Mouse (Mus musculus) liver, postnatal 0 days (tissue): Measurements from ENCODE around the gene Ctso. TPM values are rescaled to one million over a fixed set of nuclear protein-coding genes. Genes with fewer than 3 reads are reported as not detected.

ENCODE experiments used
- ATAC-seq: fragments of 200-750 bp; cut with Nextera tagmentation; 2 replicates; pipeline ENCODE4 v1.8.0; 2017; ENCODE audit warnings: mild to moderate bottlenecking, moderate library complexity
- DNase-seq: peaks from one replicate; pipeline ENCODE4 v3.0.0-alpha.2; 2016
- H3K27ac ChIP-seq: fragments of 300-500 bp; sonication (generic); 2 replicates; pipeline ENCODE4 v1.5.1; 2014; ENCODE audit warnings: antibody characterized with exemption, moderate library complexity, mild to moderate bottlenecking, low read depth
- H3K27me3 ChIP-seq: fragments of 300-500 bp; sonication (generic); 2 replicates; pipeline ENCODE4 v1.6.1; 2014; ENCODE audit warnings: low read length, control low read depth, mixed read lengths; ENCODE audit not compliant: insufficient read depth
- H3K36me3 ChIP-seq: fragments of 300-500 bp; sonication (generic); replicated peaks from 2 replicates; pipeline ENCODE4 v1.6.1; 2014; ENCODE audit warnings: mild to moderate bottlenecking, control low read depth, low read length, moderate library complexity, mixed read lengths; ENCODE audit not compliant: insufficient read depth
- H3K4me1 ChIP-seq: fragments of 300-500 bp; sonication (generic); 2 replicates; pipeline ENCODE4 v1.6.1; 2014; ENCODE audit warnings: antibody characterized with exemption, mild to moderate bottlenecking, control low read depth; ENCODE audit not compliant: insufficient read depth
- H3K4me2 ChIP-seq: fragments of 300-500 bp; sonication (generic); 2 replicates; pipeline ENCODE4 v1.6.1; 2014; ENCODE audit warnings: low read depth, mild to moderate bottlenecking, low read length, moderate library complexity, mixed read lengths
- H3K4me3 ChIP-seq: fragments of 300-500 bp; sonication (generic); 2 replicates; pipeline ENCODE4 v1.5.1; 2014; ENCODE audit warnings: low read depth, low read length
- H3K9ac ChIP-seq: fragments of 300-500 bp; sonication (generic); replicated peaks from 2 replicates; pipeline ENCODE4 v1.6.1; 2014; ENCODE audit warnings: mild to moderate bottlenecking, moderate library complexity
- H3K9me3 ChIP-seq: fragments of 300-500 bp; sonication (generic); 2 replicates; pipeline ENCODE4 v1.6.1; 2016; ENCODE audit warnings: mild to moderate bottlenecking, control low read depth, low read length, mixed read lengths
- CTCF ChIP-seq: sonication (generic); IDR thresholded peaks from 2 replicates; pipeline ENCODE4 v1.5.1; 2016; ENCODE audit warnings: antibody characterized with exemption, low read depth
- EP300 ChIP-seq: IDR thresholded peaks from 2 replicates; pipeline ENCODE4 v1.6.1; 2016; ENCODE audit warnings: antibody characterized with exemption, low read depth, mild to moderate bottlenecking
- WGBS: fragments of 180-500 bp; shearing (Covaris S2); extraction: QIAGEN DNeasy Blood & Tissue Kit; methylation state at CpG from one replicate; pipeline ENCODE4 v1.1.7; 2014; ENCODE audit not compliant: insufficient replicate concordance; 5-methylcytosine and 5-hydroxymethylcytosine counted together
- polyA plus RNA-seq: library from polyadenylated mRNA; unstranded; fragments of >200 nt; fragmentation: Nextera tagmentation; extraction: Ambion mirVana; gene quantifications from 2 replicates; pipeline ENCODE4 v1.2.1, GENCODE M21; 2015

The Ctso gene
- polyA plus RNA-seq: 33.7 and 35.6 TPM in 2 replicates

DNA sequence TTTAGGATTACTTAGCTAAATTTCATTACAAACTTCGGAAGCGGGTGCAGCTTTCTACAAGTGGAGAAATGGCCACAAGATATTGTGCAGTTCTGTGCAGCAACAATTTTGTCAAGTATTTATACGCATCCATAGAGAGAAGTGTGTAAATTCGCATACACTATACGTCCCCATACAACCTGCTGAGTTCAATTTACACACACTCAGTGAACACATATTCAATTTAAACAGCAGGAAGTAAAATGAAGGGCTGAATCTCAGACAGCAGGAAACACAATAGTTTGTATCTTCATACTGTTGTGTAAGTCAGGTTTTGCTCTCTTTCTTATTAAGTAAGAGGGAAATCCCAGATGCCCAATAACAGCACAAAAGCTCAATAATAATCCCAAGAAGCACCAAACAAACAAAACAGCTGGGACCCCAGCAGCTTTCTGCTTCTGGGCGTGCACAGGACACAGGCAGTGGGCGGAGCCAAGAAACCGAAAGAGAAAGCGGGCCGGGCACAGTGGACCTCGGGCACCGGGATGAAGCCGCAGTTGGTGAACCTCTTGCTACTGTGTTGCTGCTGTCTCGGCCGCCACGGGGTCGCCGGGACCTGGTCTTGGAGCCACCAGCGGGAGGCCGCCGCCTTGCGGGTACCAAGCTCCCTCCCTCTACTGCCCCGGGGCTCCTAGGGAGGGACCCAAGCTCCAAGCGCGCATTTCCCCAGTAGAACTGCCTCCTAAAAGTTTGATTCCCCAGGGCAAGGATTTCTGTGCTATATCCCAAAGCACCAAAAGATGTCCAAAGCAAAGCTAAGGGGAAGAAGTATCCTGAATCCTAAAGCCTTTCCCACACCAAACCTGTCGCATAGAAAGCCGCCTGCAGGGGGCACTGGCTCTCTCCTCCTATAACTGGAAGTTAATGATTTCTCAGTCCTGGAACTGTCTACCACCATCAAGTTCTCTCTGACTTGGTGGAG lies at the start of gene Ctso:
TSS of gene Ctso (plus strand) at position 461 of the 961 bp plus-strand sequence.
- no peaks in the 10 kb centered on the region for H3K9me3 ChIP-seq
- WGBS: 11% methylated on average over 27 of the region's 27 CpGs
- peak within 1 kb of the TSS; percentile 92 for H3K9ac ChIP-seq
- peaks cover 8% of the 10 kb centered on the region; the same call in 1 of the 2 replicates for H3K4me1 ChIP-seq
- H3K27me3 ChIP-seq: no peaks in the 10 kb centered on the region
- H3K4me2 ChIP-seq: peak within 1 kb of the TSS; percentile 63
- peak; percentile 89 for DNase-seq
- H3K27ac ChIP-seq: peak within 1 kb of the TSS; percentile 92
- peak; percentile 93 for ATAC-seq
- TF ChIP-seq EP300: peak; percentile 36; the same call in 1 of the 2 replicates
- TF ChIP-seq CTCF: peak; percentile 85
- H3K36me3 ChIP-seq: no peaks in the 10 kb centered on the region
- peak within 1 kb of the TSS; percentile 87 for H3K4me3 ChIP-seq

DNA sequence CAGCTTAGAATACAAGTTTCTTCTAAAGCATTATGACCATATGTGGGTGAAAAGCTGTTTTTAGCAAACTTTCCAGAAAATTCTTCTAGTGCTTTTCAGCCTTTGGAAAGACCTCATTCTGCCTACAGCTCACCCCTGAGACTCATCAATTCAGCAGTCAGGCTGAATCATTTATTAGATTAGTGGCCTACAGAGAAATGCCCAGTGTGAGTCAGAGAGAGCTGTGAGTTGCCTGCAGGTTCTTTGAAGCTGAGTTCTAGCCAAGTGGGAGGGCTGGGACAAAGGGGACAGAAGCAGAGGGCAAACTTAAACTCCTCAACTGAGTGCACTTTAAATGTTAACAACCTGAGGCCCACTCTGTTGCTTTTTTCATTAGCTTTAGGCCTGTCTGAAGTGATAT lies 48.5 kb upstream of the Ctso start:
- Histone ChIP-seq H3K27ac (no peak overlapping the region), H3K9ac (no peak overlapping the region), H3K9me3 (no peaks in the 10 kb centered on the region), H3K4me3 (no peak overlapping the region), H3K27me3 (no peaks in the 10 kb centered on the region), H3K4me2 (no peak overlapping the region), H3K36me3 (no peaks in the 10 kb centered on the region), H3K4me1 (no peaks in the 10 kb centered on the region)
- TF ChIP-seq CTCF: no peak
- no peak for TF ChIP-seq EP300
- ATAC-seq: no peak
- no peak for DNase-seq

DNA sequence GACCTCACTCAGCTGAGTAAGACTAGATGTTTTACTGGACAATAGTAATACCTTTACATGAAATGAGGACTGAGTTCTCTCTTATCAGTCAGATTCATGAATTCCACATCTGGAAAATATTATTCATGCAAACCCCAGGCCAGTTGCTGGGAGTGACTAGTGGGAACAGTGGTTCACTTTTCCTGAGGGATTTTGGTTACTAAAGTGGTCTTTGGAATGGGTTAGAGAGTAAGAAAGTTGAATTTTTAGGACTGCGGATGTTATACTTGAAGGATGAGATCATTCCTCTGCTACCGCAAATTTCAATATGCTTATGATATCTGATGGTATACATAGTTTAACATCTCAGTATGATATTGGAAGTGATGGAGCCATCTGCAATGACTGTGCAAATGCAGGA lies 46.8 kb upstream of the Ctso start:
- 89% methylated on average over 2 of the region's 2 CpGs for WGBS
- no peak for DNase-seq
- no peaks in the 10 kb centered on the region for H3K36me3 ChIP-seq

DNA sequence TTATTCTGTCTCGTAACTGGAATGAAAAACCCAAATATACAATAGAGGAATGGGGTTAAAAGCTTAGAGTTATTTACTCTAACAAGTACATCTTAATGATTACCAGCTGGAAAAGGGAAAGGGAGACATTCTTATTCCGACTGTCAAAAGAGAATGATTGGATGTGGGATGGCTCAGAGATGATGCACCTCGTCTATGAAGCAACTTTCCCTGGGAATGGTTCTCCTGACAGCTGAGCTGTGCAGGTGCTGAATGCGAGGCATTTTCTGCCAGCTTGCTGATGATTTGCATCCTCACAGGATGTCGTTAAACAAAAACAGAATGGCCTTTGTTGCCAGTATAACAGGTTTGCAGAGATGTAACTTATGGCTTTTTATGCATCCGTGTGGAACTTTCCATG lies 43.3 kb upstream of the Ctso start:
- Histone ChIP-seq H3K27ac (no peak overlapping the region), H3K27me3 (no peaks in the 10 kb centered on the region), H3K4me2 (no peak overlapping the region), H3K4me3 (no peak overlapping the region), H3K4me1 (no peaks in the 10 kb centered on the region), H3K9me3 (no peaks in the 10 kb centered on the region), H3K36me3 (no peaks in the 10 kb centered on the region), H3K9ac (no peak overlapping the region)
- ATAC-seq (no peak), DNase-seq (no peak)
- WGBS: 63% methylated on average over 6 of the region's 6 CpGs
- no peak for TF ChIP-seq EP300
- no peak for TF ChIP-seq CTCF

More for the DNA sequence above, 46.8 kb upstream of the Ctso start:
- H3K27me3 ChIP-seq: no peaks in the 10 kb centered on the region
- no peak for ATAC-seq
- TF ChIP-seq EP300: no peak
- TF ChIP-seq CTCF: no peak
- H3K9ac ChIP-seq: no peak overlapping the region
- H3K4me3 ChIP-seq: no peak overlapping the region
- no peak overlapping the region for H3K4me2 ChIP-seq
- H3K4me1 ChIP-seq: no peaks in the 10 kb centered on the region
- no peak overlapping the region for H3K27ac ChIP-seq
- H3K9me3 ChIP-seq: no peaks in the 10 kb centered on the region

DNA sequence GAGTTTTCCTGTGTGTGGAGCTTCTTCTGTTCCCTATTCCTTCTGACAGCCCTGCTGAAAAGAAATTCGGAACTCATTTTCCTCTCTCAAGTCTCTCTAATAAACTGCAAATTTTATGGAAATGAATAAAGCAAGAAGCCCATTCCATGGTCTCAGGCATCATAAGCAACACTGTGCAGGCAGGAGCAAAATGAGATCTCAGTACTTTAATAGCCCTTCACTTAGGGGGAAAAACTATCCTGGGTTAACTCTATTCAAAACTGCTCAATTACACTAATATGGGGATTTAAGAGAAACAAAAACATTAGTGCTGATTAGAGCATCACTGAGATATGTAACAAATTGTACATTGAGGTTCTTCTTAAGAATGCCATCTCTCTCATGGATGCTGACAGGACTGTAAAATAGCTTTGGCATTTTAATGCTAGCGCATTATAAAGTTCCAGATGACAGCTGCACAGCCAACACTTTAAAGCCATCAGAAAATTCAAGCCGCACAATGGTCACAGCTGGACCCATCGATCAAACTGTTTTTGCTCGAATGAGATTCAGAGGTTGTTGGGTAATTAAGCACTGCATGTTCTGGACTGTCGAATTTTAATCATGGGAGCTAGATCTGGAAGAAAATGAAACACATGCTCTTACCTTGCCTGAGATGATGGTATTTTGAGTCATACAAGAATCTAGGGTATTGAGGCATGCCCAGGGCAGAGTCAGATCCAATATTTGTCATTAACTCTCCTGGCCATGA lies 21.9 kb upstream of the Ctso start:
- Histone ChIP-seq H3K36me3 (no peaks in the 10 kb centered on the region), H3K27ac (no peak overlapping the region), H3K4me3 (no peak overlapping the region), H3K27me3 (no peaks in the 10 kb centered on the region), H3K9me3 (no peaks in the 10 kb centered on the region), H3K4me2 (no peak overlapping the region), H3K9ac (no peak overlapping the region), H3K4me1 (no peaks in the 10 kb centered on the region)
- TF ChIP-seq CTCF (no peak), EP300 (no peak)
- no peak for DNase-seq
- ATAC-seq: no peak
- 78% methylated on average over 6 of the region's 6 CpGs for WGBS

DNA sequence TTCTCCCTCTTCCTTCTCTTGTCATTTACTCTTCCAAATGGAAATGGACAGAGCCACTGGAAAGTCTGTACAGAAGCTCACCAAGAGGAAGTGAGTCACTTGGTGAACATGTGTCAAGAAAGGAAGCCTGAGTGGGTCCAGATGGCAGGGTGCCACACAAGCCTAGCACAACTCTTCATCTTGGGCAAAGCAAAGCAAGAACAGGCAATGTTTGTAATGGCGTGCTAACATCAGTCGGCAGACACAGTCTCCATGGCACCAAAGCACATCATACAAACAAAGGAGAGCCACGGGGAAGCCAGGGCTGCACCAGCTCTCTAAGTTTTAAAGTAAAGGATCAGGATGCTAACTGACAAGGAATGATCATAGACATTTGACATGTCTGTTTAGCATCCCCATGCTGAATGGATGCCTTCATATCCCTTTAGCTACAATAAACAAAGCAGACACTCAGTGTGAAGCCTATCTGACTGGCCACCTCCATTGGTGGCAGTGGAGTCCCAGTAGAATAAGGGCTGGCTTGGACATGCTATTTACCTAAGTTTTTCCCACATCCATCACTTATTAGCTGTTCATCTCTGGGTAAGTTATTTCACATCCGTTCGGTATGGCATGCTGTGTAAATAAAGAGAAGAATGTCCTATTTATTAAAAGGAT lies 16.2 kb upstream of the Ctso start:
- 81% methylated on average over 5 of the region's 5 CpGs for WGBS
- no peaks in the 10 kb centered on the region for H3K27me3 ChIP-seq
- TF ChIP-seq EP300 (no peak), CTCF (no peak)
- H3K9ac ChIP-seq: no peak overlapping the region
- no peaks in the 10 kb centered on the region for H3K9me3 ChIP-seq
- H3K36me3 ChIP-seq: no peaks in the 10 kb centered on the region
- no peak for ATAC-seq
- no peak overlapping the region for H3K4me2 ChIP-seq
- no peak overlapping the region for H3K4me3 ChIP-seq
- no peak overlapping the region for H3K27ac ChIP-seq
- no peak for DNase-seq
- H3K4me1 ChIP-seq: no peaks in the 10 kb centered on the region
